Mouse (Mus musculus): Measurements from ENCODE around the gene Gm20518. TPM values are rescaled to one million over a fixed set of nuclear protein-coding genes. Genes with fewer than 3 reads are reported as not detected.
A peak's percentile ranks its signal among the peaks of the same experiment; 100 is the strongest.

Gene Gm20518
- polyA plus RNA-seq, 1 experiment from 2014 or later = 0.35 TPM

DNA sequence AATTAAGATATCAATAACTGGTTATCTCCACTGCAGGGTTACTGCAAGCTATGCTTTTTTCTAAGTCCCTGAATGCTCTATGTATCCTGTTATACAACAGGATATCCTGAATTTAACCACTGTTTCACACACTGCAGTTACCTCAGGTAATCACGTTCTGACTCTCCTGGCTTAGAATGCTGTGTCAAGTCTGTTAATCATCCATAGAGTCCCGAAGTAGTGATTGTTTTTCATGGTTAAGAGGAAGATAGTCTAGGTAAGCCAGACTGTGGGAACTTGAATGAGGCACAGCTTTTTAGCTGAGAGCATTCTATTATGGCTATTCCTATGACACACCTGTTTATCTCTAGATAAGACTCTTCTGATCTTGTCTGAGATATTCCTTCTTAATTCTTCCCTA is 26.2 kb downstream of the Gm20518 start:
- Histone ChIP-seq H3K36me3 (peaks cover 20% of the 10 kb centered on the region), H3K4me1 (no peaks in the 10 kb centered on the region), H3K27ac (replicated peaks) (no peak overlapping the region), H3K9ac (replicated peaks) (no peak overlapping the region), H3K27me3 (replicated peaks) (no peaks in the 10 kb centered on the region), H3K9me3 (replicated peaks) (no peaks in the 10 kb centered on the region), H3K4me2 (no peak overlapping the region), H3K4me3 (replicated peaks) (no peak overlapping the region)
- no peak for ATAC-seq (ENCODE audit: low FRiP score)
- WGBS = 78% methylated on average over 2 of the region's 2 CpGs

- Histone ChIP-seq H3K4me3 (replicated peaks) (no peak overlapping the region), H3K9ac (replicated peaks) (no peak overlapping the region)
- ATAC-seq (ENCODE audit: low FRiP score) = no peak
These were observed 32.9 kb downstream of the Gm20518 start for GRCm38 (mm10) chr16:17858592-17858991.

DNA sequence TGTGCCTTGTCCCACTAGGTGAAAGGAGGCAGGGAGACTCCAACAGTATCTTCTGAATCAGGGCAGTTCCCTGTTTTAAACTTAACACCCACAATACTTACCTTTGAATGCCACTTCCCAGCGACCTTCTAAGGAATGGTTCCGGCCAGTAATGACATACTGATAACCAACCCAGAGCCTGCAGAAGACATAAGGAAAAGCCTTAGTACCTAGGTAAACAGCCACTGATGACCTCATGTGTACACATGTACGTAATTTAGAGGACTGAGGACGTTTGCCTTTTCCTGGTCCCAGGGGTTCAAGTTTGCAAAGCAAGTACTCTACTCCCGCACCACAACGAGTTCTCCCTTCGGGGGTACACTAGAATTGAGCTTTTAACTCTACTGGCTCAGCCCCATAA is 34.3 kb downstream of the Gm20518 start:
- no peaks in the 10 kb centered on the region for H3K9me3 ChIP-seq (replicated peaks)
- no peaks in the 10 kb centered on the region for H3K27me3 ChIP-seq (replicated peaks)
- no peak overlapping the region for H3K4me2 ChIP-seq
- peaks cover 70% of the 10 kb centered on the region for H3K36me3 ChIP-seq
- H3K9ac ChIP-seq (replicated peaks) = no peak overlapping the region
- no peak overlapping the region for H3K27ac ChIP-seq (replicated peaks)
- H3K4me3 ChIP-seq (replicated peaks) = no peak overlapping the region
- no peak for ATAC-seq (ENCODE audit: low FRiP score)
- WGBS = 92% methylated on average over 7 of the region's 7 CpGs
- H3K4me1 ChIP-seq = no peaks in the 10 kb centered on the region

More at GRCm38 (mm10) chr16:17858592-17858991, 32.9 kb downstream of the Gm20518 start:
- Histone ChIP-seq H3K27ac (replicated peaks) (no peak overlapping the region), H3K9me3 (replicated peaks) (no peaks in the 10 kb centered on the region), H3K4me1 (no peaks in the 10 kb centered on the region), H3K27me3 (replicated peaks) (no peaks in the 10 kb centered on the region), H3K36me3 (peaks cover 59% of the 10 kb centered on the region), H3K4me2 (no peak overlapping the region)

GRCm38 (mm10) chr16:17853263-17853662 is 38.2 kb downstream of the Gm20518 start:
- Histone ChIP-seq H3K4me3 (replicated peaks) (no peak overlapping the region), H3K36me3 (peaks cover 83% of the 10 kb centered on the region), H3K9ac (replicated peaks) (no peak overlapping the region), H3K4me2 (no peak overlapping the region), H3K27me3 (replicated peaks) (no peaks in the 10 kb centered on the region), H3K9me3 (replicated peaks) (no peaks in the 10 kb centered on the region), H3K27ac (replicated peaks) (no peak overlapping the region), H3K4me1 (no peaks in the 10 kb centered on the region)
- WGBS = 89% methylated on average over 2 of the region's 2 CpGs
- no peak for ATAC-seq (ENCODE audit: low FRiP score)

- no peaks in the 10 kb centered on the region for H3K27me3 ChIP-seq (replicated peaks)
- no peak overlapping the region for H3K4me2 ChIP-seq
- ATAC-seq (ENCODE audit: low FRiP score) = no peak
- H3K9ac ChIP-seq (replicated peaks) = no peak overlapping the region
- H3K4me1 ChIP-seq = no peaks in the 10 kb centered on the region
- no peak overlapping the region for H3K4me3 ChIP-seq (replicated peaks)
- no peaks in the 10 kb centered on the region for H3K9me3 ChIP-seq (replicated peaks)
- H3K27ac ChIP-seq (replicated peaks) = no peak overlapping the region
- 98% methylated on average over 1 of the region's 1 CpGs for WGBS
- peaks cover 82% of the 10 kb centered on the region for H3K36me3 ChIP-seq
These were observed 39.6 kb downstream of the Gm20518 start for GRCm38 (mm10) chr16:17851860-17852259.

- no peak overlapping the region for H3K4me3 ChIP-seq (replicated peaks)
- H3K9me3 ChIP-seq (replicated peaks) = no peaks in the 10 kb centered on the region
- H3K27me3 ChIP-seq (replicated peaks) = no peaks in the 10 kb centered on the region
- 96% methylated on average over 5 of the region's 5 CpGs for WGBS
- H3K9ac ChIP-seq (replicated peaks) = no peak overlapping the region
- no peaks in the 10 kb centered on the region for H3K4me1 ChIP-seq
- H3K36me3 ChIP-seq = peaks cover 82% of the 10 kb centered on the region
- H3K4me2 ChIP-seq = no peak overlapping the region
- no peak for ATAC-seq (ENCODE audit: low FRiP score)
- no peak overlapping the region for H3K27ac ChIP-seq (replicated peaks)
These were observed 40.1 kb downstream of the Gm20518 start for GRCm38 (mm10) chr16:17851331-17851730.

GRCm38 (mm10) chr16:17849486-17849885 is 42.0 kb downstream of the Gm20518 start:
- no peaks in the 10 kb centered on the region for H3K9me3 ChIP-seq (replicated peaks)
- WGBS = 88% methylated on average over 6 of the region's 6 CpGs
- H3K9ac ChIP-seq (replicated peaks) = no peak overlapping the region
- no peaks in the 10 kb centered on the region for H3K4me1 ChIP-seq
- peaks cover 85% of the 10 kb centered on the region for H3K36me3 ChIP-seq
- H3K27me3 ChIP-seq (replicated peaks) = no peaks in the 10 kb centered on the region
- no peak overlapping the region for H3K4me3 ChIP-seq (replicated peaks)
- no peak overlapping the region for H3K27ac ChIP-seq (replicated peaks)
- no peak for ATAC-seq (ENCODE audit: low FRiP score)
- no peak overlapping the region for H3K4me2 ChIP-seq

DNA sequence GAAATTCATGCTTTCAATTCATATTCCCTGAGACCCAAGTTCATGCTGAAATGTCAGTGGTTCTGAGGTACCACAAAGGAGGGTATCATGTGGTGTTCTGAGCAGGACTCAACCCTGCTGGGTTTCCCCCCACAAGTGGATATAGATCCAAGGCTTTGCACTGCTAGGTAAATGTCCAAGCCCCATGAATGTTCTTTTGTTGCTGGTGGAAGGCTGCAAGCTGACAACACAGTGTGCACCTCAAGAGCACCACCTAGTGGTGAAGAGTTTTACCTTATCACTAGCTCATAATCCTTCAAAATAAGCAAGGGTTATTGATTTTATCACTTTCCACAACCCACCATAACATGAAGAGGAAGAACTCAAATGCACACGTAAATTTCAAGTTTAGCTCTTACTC is 42.5 kb downstream of the Gm20518 start:
- no peak overlapping the region for H3K4me2 ChIP-seq
- ATAC-seq (ENCODE audit: low FRiP score) = peak; percentile 73; the same call in 1 of the 2 replicates
- no peaks in the 10 kb centered on the region for H3K27me3 ChIP-seq (replicated peaks)
- H3K4me1 ChIP-seq = no peaks in the 10 kb centered on the region
- H3K9me3 ChIP-seq (replicated peaks) = no peaks in the 10 kb centered on the region
- H3K27ac ChIP-seq (replicated peaks) = peak overlapping the region; percentile 43; the same call in 1 of the 2 replicates
- H3K4me3 ChIP-seq (replicated peaks) = no peak overlapping the region
- peaks cover 86% of the 10 kb centered on the region for H3K36me3 ChIP-seq
- no peak overlapping the region for H3K9ac ChIP-seq (replicated peaks)
- 36% methylated on average over 1 of the region's 1 CpGs for WGBS

DNA sequence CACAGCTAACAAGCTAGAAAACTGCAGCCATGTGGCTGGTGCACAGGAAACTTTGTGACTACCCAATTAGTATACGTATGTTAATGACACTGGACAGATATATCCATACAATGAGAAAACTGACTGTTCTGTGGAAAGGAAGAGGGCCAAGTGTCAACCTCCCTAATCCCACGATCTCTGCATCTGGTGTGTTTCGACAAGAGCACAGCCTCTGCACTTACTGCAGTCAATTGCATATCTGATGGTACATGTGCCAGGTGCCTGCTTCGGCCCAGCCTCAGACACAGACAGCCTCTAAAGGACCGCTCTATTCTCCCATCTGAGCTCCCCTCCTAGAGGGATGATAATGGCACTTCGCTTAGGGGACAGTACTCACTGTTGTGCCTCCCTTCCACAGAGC is 43.0 kb downstream of the Gm20518 start:
- 94% methylated on average over 6 of the region's 6 CpGs for WGBS
- Histone ChIP-seq H3K36me3 (peaks cover 90% of the 10 kb centered on the region), H3K9me3 (replicated peaks) (no peaks in the 10 kb centered on the region), H3K4me1 (no peaks in the 10 kb centered on the region), H3K27ac (replicated peaks) (peak overlapping the region; percentile 43; the same call in 1 of the 2 replicates), H3K4me2 (no peak overlapping the region), H3K27me3 (replicated peaks) (no peaks in the 10 kb centered on the region), H3K9ac (replicated peaks) (no peak overlapping the region), H3K4me3 (replicated peaks) (no peak overlapping the region)
- no peak for ATAC-seq (ENCODE audit: low FRiP score)

GRCm38 (mm10) chr16:17843701-17844365 is 47.6 kb downstream of the Gm20518 start:
- H3K4me3 ChIP-seq (replicated peaks) = no peak overlapping the region
- 87% methylated on average over 10 of the region's 10 CpGs for WGBS
- H3K27ac ChIP-seq (replicated peaks) = no peak overlapping the region
- peaks cover 86% of the 10 kb centered on the region for H3K36me3 ChIP-seq
- no peak overlapping the region for H3K9ac ChIP-seq (replicated peaks)
- H3K27me3 ChIP-seq (replicated peaks) = no peaks in the 10 kb centered on the region
- H3K9me3 ChIP-seq (replicated peaks) = no peaks in the 10 kb centered on the region
- no peaks in the 10 kb centered on the region for H3K4me1 ChIP-seq
- no peak for ATAC-seq (ENCODE audit: low FRiP score)
- H3K4me2 ChIP-seq = no peak overlapping the region

- Histone ChIP-seq H3K9ac (replicated peaks) (no peak overlapping the region), H3K9me3 (replicated peaks) (no peaks in the 10 kb centered on the region), H3K36me3 (peaks cover 73% of the 10 kb centered on the region), H3K4me2 (no peak overlapping the region), H3K27me3 (replicated peaks) (no peaks in the 10 kb centered on the region; the same call in 1 of the 2 replicates), H3K4me1 (no peaks in the 10 kb centered on the region), H3K27ac (replicated peaks) (no peak overlapping the region), H3K4me3 (replicated peaks) (no peak overlapping the region)
- no peak for ATAC-seq (ENCODE audit: low FRiP score)
- WGBS = 97% methylated on average over 7 of the region's 7 CpGs
These were observed 49.0 kb downstream of the Gm20518 start for GRCm38 (mm10) chr16:17842437-17842836.

DNA sequence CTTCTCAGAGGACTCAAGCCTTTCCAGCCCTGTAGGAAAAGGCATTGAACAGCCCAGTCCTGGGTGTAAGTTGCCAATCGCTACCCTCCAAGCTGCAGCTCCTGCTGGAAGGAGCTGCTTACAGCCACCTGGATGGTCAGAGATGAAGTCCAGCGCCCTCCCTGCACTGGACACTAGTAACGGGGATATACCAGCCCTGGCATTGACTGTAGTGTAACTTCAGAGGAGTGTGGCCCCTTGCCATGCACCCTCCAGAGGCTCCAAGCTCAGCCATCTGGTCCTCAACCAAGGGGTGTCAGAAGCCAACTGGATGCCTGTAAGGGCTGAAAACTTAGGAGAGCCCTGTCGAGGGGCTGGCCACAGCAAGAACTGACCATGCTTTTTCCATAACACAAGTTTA is 51.5 kb downstream of the Gm20518 start:
- no peak overlapping the region for H3K27ac ChIP-seq (replicated peaks)
- peaks cover 11% of the 10 kb centered on the region for H3K4me1 ChIP-seq
- no peak for ATAC-seq (ENCODE audit: low FRiP score)
- no peak overlapping the region for H3K9ac ChIP-seq (replicated peaks)
- no peaks in the 10 kb centered on the region for H3K9me3 ChIP-seq (replicated peaks)
- H3K27me3 ChIP-seq (replicated peaks) = peaks cover 21% of the 10 kb centered on the region
- H3K4me3 ChIP-seq (replicated peaks) = no peak overlapping the region
- no peak overlapping the region for H3K4me2 ChIP-seq
- peaks cover 49% of the 10 kb centered on the region for H3K36me3 ChIP-seq
- 91% methylated on average over 4 of the region's 4 CpGs for WGBS
